Mouse (Mus musculus) lung, embryonic 16.5 days (tissue): Measurements from ENCODE around the gene Upp1. TPM values are rescaled to one million over a fixed set of nuclear protein-coding genes. Genes with fewer than 3 reads are reported as not detected.

Source experiments
- ATAC-seq: fragments of 200-750 bp; cut with Nextera tagmentation; 2 replicates; pipeline ENCODE4 v1.8.0; 2017; ENCODE audit warnings: low read depth, mild to moderate bottlenecking, moderate library complexity
- H3K27ac ChIP-seq: fragments of 300-500 bp; sonication (generic); 2 replicates; pipeline ENCODE4 v1.5.1; 2014; ENCODE audit warnings: mild to moderate bottlenecking, control low read depth, low read length
- H3K27me3 ChIP-seq: fragments of 300-500 bp; sonication (generic); 2 replicates; pipeline ENCODE4 v1.6.1; 2014; ENCODE audit warnings: low read depth, low read length, mixed read lengths; ENCODE audit not compliant: control insufficient read depth, insufficient read depth
- H3K36me3 ChIP-seq: fragments of 300-500 bp; sonication (generic); 2 replicates; pipeline ENCODE4 v1.6.1; 2014; ENCODE audit warnings: low read length; ENCODE audit not compliant: control insufficient read depth, insufficient read depth
- H3K4me1 ChIP-seq: fragments of 300-500 bp; sonication (generic); replicated peaks from 2 replicates; pipeline ENCODE4 v1.6.1; 2014; ENCODE audit warnings: low read length, mixed read lengths; ENCODE audit not compliant: control insufficient read depth, insufficient read depth
- H3K4me2 ChIP-seq: fragments of 300-500 bp; sonication (generic); 2 replicates; pipeline ENCODE4 v1.6.1; 2014; ENCODE audit warnings: low read depth, low read length, control low read depth
- H3K4me3 ChIP-seq: fragments of 300-500 bp; sonication (generic); 2 replicates; pipeline ENCODE4 v1.5.1; 2014; ENCODE audit warnings: mild to moderate bottlenecking, low read length, control low read depth
- H3K9ac ChIP-seq: fragments of 300-500 bp; sonication (generic); 2 replicates; pipeline ENCODE4 v1.6.1; 2014; ENCODE audit warnings: low read length, control low read depth
- H3K9me3 ChIP-seq: fragments of 300-500 bp; sonication (generic); 2 replicates; pipeline ENCODE4 v1.6.1; 2016; ENCODE audit warnings: low read length; ENCODE audit not compliant: control insufficient read depth
- WGBS: fragments of 180-500 bp; shearing (Covaris S2); extraction: QIAGEN DNeasy Blood & Tissue Kit; methylation state at CpG from one replicate; pipeline ENCODE4 v1.1.7; 2014; 5-methylcytosine and 5-hydroxymethylcytosine counted together
- polyA plus RNA-seq: library from polyadenylated mRNA; unstranded; fragments of >200 nt; fragmentation: Nextera tagmentation; extraction: Ambion mirVana; gene quantifications from 2 replicates; pipeline ENCODE4 v1.2.1, GENCODE M21; 2015

The Upp1 gene
- polyA plus RNA-seq, result 15.6 and 16.8 TPM in 2 replicates

DNA sequence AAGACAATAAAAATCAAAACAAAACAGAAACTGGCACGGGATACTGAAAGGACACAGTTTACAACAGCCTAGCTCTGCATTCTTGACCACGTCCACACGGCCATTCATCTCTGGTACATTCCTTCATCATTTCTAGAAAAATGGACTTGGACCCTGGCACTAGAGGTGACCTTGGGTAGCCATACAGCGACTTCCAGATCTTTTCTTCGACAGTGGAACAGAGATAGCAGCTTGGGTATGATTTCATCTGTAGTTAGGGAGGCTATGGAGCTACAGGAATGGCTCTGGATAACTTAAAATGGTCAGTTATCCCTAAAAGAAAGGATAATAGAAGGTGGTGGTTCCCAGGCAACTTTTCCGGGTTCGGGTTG, at the start of gene Upp1:
TSS of gene Upp1 (plus strand) at position 54 of the 371 bp plus-strand sequence.
- Histone ChIP-seq H3K36me3 (no peaks in the 10 kb centered on the region), H3K4me2 (peak within 1 kb of the TSS; percentile 85), H3K9ac (peak within 1 kb of the TSS; percentile 55), H3K9me3 (no peaks in the 10 kb centered on the region), H3K27ac (peak within 1 kb of the TSS; percentile 61), H3K4me1 (peaks cover 17% of the 10 kb centered on the region), H3K4me3 (peak within 1 kb of the TSS; percentile 54), H3K27me3 (peaks cover 34% of the 10 kb centered on the region)
- WGBS, result 0% methylated on average over 7 of the region's 7 CpGs
- no peak; the same call in 1 of the 2 replicates for ATAC-seq

DNA sequence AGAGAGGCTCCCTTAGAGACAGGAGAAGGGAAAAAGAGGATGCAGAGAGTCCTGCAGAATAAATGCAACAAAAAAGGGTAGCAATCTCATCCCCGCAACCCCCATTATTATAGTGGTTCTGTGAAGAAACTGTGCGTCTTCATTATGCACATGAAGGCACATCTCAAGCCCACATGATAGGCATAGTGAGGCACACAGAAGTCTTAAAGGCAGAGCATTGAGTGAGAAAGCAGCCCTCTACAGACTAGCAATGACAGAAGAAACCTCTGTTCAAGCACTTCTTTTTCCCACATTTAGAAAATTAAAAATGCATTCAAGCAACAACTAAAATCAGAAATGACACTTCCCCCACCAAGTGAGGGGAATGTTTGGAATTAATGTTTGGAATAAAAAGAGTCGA, 41.5 kb upstream of the Upp1 start:
- 87% methylated on average over 3 of the region's 3 CpGs for WGBS
- H3K9ac ChIP-seq, result no peak overlapping the region
- no peaks in the 10 kb centered on the region for H3K27me3 ChIP-seq
- no peak overlapping the region for H3K4me3 ChIP-seq
- no peaks in the 10 kb centered on the region for H3K4me1 ChIP-seq
- no peaks in the 10 kb centered on the region for H3K9me3 ChIP-seq
- no peaks in the 10 kb centered on the region for H3K36me3 ChIP-seq
- ATAC-seq, result no peak
- H3K4me2 ChIP-seq, result no peak overlapping the region
- no peak overlapping the region for H3K27ac ChIP-seq

DNA sequence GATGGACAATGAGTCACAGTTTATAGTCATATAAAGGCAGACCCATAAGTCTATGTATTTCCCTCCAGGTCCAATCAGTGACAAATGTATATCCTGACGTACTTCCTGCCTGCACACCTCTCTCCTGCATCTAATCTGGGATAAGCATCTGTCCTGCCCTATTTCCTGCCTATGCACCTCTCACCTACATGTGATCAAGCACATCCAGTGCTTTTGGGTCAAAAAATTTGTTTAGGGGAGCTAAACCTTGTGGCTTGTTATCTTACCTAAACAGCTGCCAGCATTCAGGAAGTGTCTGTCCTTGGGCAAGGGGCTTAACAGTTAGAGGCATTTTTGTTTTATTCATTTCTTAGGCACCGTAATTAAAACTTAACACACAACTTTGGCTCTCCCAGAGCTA, 4.7 kb upstream of the Upp1 start:
- no peak for ATAC-seq
- Histone ChIP-seq H3K27me3 (peaks cover 27% of the 10 kb centered on the region), H3K4me3 (no peak overlapping the region), H3K27ac (no peak overlapping the region), H3K4me2 (no peak overlapping the region), H3K4me1 (peaks cover 12% of the 10 kb centered on the region), H3K9ac (no peak overlapping the region), H3K36me3 (no peaks in the 10 kb centered on the region), H3K9me3 (no peaks in the 10 kb centered on the region)
- WGBS, result 58% methylated on average over 2 of the region's 2 CpGs

DNA sequence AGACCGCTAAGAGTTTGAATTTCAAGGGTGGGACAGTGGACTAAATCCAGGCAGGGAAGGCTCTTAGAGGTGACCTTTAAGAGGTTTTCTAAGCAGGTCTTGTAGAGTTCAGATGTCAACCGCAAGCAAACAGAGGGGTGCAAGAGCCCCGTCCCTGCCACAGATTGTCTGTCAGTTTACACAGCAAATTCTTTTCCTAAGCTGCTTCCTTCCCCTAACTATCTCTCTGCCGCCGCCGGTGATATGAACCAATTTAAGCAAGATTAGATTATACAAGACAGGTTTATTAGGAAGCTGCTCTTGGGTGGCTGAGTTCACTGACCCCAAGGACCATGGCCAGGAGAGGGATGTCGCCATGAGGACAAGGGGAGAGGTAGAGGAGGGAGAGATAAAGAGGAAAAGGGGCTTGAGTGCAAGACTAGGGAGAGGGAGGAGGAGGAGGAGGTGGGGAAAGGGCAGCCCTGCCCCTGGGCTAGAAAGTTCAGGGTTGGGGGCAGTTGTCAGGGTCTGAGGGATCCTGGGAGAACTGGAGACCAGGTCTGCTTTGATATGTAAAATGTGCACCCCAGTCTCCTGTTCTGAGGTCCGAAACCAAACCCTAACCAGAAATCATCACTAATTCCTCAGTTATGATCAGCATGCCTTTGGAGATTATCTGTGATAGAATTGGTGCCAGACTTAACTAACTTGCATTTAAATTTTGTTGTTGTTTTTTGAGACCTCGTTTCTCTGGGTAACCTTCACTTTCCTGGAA, 2.4 kb upstream of the Upp1 start:
- Histone ChIP-seq H3K4me3 (peak overlapping the region; percentile 40), H3K9ac (no peak overlapping the region), H3K27me3 (peaks cover 34% of the 10 kb centered on the region)

DNA sequence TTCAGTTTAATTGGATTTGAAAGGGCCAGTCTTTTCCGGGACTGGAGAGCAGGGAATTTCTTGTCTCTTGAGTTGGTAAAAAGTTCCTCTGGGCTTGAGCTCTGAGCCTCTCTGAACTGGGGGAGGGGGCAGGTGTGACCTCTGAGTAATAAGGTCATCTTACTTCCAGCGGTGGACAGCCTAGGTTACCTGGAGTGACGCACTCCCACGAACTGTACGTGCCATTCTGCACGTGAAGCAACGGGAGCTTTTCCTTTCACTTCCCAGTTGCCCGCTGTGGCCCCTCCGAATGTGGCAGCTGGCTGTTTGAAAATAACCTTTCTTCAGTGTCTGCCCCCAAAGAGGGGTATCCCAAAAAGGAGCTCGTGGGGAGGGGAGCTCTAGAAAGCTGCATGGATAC, 1.8 kb upstream of the Upp1 start:
- H3K4me1 ChIP-seq, result peaks cover 17% of the 10 kb centered on the region
- H3K36me3 ChIP-seq, result no peaks in the 10 kb centered on the region
- H3K27me3 ChIP-seq, result peaks cover 34% of the 10 kb centered on the region
- WGBS, result 3% methylated on average over 10 of the region's 10 CpGs
- ATAC-seq, result no peak
- no peaks in the 10 kb centered on the region for H3K9me3 ChIP-seq
- peak overlapping the region; percentile 40 for H3K4me3 ChIP-seq
- H3K4me2 ChIP-seq, result peak overlapping the region; percentile 50
- no peak overlapping the region for H3K27ac ChIP-seq
- peak overlapping the region; percentile 37; the same call in 1 of the 2 replicates for H3K9ac ChIP-seq

More for the DNA sequence above, 2.4 kb upstream of the Upp1 start:
- no peaks in the 10 kb centered on the region for H3K36me3 ChIP-seq
- ATAC-seq, result no peak
- 7% methylated on average over 9 of the region's 9 CpGs for WGBS
- peak overlapping the region; percentile 50 for H3K4me2 ChIP-seq
- no peaks in the 10 kb centered on the region for H3K9me3 ChIP-seq
- no peak overlapping the region for H3K27ac ChIP-seq
- peaks cover 17% of the 10 kb centered on the region for H3K4me1 ChIP-seq

DNA sequence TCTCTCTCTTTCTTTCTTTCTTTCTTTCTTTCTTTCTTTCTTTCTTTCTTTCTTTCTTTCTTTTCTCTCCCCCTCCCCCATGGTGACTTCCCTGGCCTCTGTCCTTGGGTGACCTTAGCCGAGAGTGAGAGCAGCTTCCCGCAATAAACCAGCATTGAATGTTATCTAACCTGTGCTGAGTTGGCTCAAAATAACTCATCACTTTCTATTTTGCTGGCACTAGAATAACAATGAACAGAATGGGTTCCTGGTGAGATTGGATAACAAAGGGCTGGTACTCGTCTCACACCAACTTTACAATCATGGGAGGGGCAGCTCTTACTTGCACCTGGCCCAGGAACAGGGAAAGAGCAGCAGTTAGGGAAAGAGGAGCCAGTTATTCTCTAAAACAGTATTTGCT, 987 bp upstream of the Upp1 start:
- no peak for ATAC-seq
- H3K4me2 ChIP-seq, result no peak overlapping the region
- no peak overlapping the region for H3K9ac ChIP-seq
- H3K27ac ChIP-seq, result no peak overlapping the region
- no peak overlapping the region for H3K4me3 ChIP-seq
- no peaks in the 10 kb centered on the region for H3K9me3 ChIP-seq
- peaks cover 17% of the 10 kb centered on the region for H3K4me1 ChIP-seq
- 8% methylated on average over 3 of the region's 3 CpGs for WGBS
- no peaks in the 10 kb centered on the region for H3K36me3 ChIP-seq
- H3K27me3 ChIP-seq, result peaks cover 34% of the 10 kb centered on the region

DNA sequence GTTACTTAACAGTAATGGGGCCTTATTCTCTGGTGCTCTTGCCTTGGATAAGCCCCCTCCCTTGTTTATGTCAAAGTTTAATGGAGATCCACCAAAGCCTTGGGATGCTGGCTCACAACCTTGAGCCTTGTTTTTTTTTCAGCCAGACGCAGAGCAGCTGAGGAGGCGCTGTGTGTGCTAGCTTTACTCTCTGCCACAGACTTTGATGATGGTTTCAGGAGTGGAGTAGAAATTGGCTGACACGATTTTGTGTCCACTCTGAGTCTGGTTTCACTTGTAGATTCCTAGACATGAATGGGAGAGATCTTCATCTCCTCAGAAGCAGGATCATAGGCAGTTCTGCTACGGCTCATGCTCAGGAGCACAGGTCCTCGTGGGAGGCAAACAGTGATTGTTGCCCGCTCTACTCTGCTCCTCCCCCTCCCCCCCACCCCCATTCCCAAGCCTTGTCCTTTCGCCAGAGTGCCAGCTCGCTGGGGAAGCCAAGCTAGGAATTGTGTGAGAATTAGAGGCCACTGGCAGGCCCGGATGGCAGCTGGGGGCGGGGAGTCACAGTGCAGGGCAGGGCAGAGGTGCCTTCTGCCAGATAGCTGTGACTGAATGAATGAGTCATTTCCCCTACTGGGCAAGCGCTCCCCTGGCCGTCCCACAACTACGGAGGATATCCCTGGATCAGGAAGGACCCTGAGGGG, 399 bp upstream of the Upp1 start:
- ATAC-seq, result peak; percentile 93
- H3K4me3 ChIP-seq, result peak overlapping the region; percentile 54
- H3K9ac ChIP-seq, result peak overlapping the region; percentile 55; the same call in 1 of the 2 replicates
- H3K4me1 ChIP-seq, result peaks cover 17% of the 10 kb centered on the region
- H3K9me3 ChIP-seq, result no peaks in the 10 kb centered on the region
- 4% methylated on average over 13 of the region's 13 CpGs for WGBS
- peak overlapping the region; percentile 85 for H3K4me2 ChIP-seq
- H3K36me3 ChIP-seq, result no peaks in the 10 kb centered on the region
- H3K27me3 ChIP-seq, result peaks cover 34% of the 10 kb centered on the region
- H3K27ac ChIP-seq, result no peak overlapping the region; the same call in 1 of the 2 replicates

DNA sequence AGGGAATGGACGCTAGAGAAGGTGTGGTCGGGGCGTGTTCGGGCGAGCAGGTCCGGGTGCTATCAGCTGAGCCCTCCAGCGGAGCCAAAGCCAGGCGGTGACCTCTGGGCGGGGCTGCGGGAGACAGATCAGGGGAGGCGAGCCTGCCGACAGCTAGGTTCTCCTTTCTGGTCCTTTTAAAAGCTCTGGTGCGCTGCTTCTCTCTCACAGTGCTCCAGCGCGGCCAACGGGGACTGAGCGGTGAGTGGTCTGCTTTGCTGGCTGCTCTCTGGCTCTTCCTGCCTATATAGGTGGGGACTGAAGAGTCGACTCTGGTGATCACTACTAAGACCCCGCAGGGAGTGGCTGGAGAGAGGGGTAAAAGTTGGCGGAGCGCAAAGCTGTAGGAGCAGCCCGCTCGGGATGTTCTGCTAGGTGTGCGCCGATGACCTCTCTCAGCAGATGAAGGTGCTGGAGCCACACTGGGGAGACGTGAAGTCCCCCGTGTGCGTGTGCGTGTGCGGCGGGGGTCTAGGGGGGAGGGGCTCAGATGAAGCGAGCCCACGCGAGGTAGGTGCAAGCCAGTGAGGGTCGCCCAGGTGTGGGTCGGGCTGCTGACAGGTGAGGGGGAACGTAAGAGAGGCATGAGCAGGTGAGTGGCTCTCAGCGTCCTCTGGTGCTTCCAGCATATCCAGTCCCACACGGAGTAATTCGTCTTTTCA, 668 bp downstream of the Upp1 start:
- no peaks in the 10 kb centered on the region for H3K36me3 ChIP-seq
- WGBS, result under 1% methylated on average over 40 of the region's 40 CpGs
- peak overlapping the region; percentile 85 for H3K4me2 ChIP-seq
- H3K9me3 ChIP-seq, result no peaks in the 10 kb centered on the region
- H3K27me3 ChIP-seq, result peaks cover 32% of the 10 kb centered on the region
- ATAC-seq, result peak; percentile 72
- H3K4me1 ChIP-seq, result peaks cover 17% of the 10 kb centered on the region
- H3K27ac ChIP-seq, result peak overlapping the region; percentile 61
- peak overlapping the region; percentile 54 for H3K4me3 ChIP-seq
- H3K9ac ChIP-seq, result peak overlapping the region; percentile 55
